Mouse (Mus musculus): ENCODE data around the gene Wdr61.

- no peak for TF ChIP-seq GATA1 (IDR thresholded peaks at IDR 0.05; ENCODE audit: borderline replicate concordance, low read length)
- TF ChIP-seq FLI1 (IDR thresholded peaks at IDR 0.05; ENCODE audit: low read length), result no peak
Observed at GRCm38 (mm10) chr9:54722156-54722555, 12.2 kb downstream of the Wdr61 start.
